Mouse (Mus musculus) ovary, postnatal 10 days (tissue): ENCODE data around the gene Sox6.
A peak's percentile ranks its signal among the peaks of the same experiment; 100 is the strongest.

Experiments
- DNase-seq: peaks from one replicate; pipeline ENCODE4 v3.0.0; 2022; ENCODE audit warnings: low spot score

Gene Sox6

GRCm38 (mm10) chr7:115477763-115478162 lies 560.8 kb downstream of the Sox6 start:
- DNase-seq = no peak

GRCm38 (mm10) chr7:115476881-115477665 lies 561.5 kb downstream of the Sox6 start:
- DNase-seq = no peak

GRCm38 (mm10) chr7:115475176-115475575 lies 563.4 kb downstream of the Sox6 start:
- DNase-seq = no peak

- DNase-seq = no peak
Measured at GRCm38 (mm10) chr7:115474115-115474514, 564.5 kb downstream of the Sox6 start.

- DNase-seq = no peak
Measured at GRCm38 (mm10) chr7:115472850-115473249, 565.7 kb downstream of the Sox6 start.

GRCm38 (mm10) chr7:115471521-115471920 lies 567.1 kb downstream of the Sox6 start:
- no peak for DNase-seq

GRCm38 (mm10) chr7:115466811-115467210 lies 571.8 kb downstream of the Sox6 start:
- DNase-seq = no peak

GRCm38 (mm10) chr7:115463367-115463766 lies 575.2 kb downstream of the Sox6 start:
- DNase-seq = no peak

- no peak for DNase-seq
Measured at GRCm38 (mm10) chr7:115462276-115462675, 576.3 kb downstream of the Sox6 start.

- no peak for DNase-seq
Measured at GRCm38 (mm10) chr7:115454988-115455387, 583.6 kb downstream of the Sox6 start.

GRCm38 (mm10) chr7:115453713-115454073 lies 584.9 kb downstream of the Sox6 start:
- DNase-seq = no peak

- peak; percentile 27 for DNase-seq
Measured at GRCm38 (mm10) chr7:115453042-115453712, 585.4 kb downstream of the Sox6 start.

GRCm38 (mm10) chr7:115450431-115451195 lies 588.0 kb downstream of the Sox6 start:
- DNase-seq = no peak

- DNase-seq = no peak
Measured at GRCm38 (mm10) chr7:115448403-115449025, 590.1 kb downstream of the Sox6 start.

GRCm38 (mm10) chr7:115447091-115447490 lies 591.5 kb downstream of the Sox6 start:
- DNase-seq = no peak

- no peak for DNase-seq
Measured at GRCm38 (mm10) chr7:115446481-115447016, 592.0 kb downstream of the Sox6 start.

GRCm38 (mm10) chr7:115426161-115426982 lies 612.2 kb downstream of the Sox6 start:
- DNase-seq = no peak

- DNase-seq = no peak
Measured at GRCm38 (mm10) chr7:115422828-115423227, 615.8 kb downstream of the Sox6 start.

- DNase-seq = no peak
Measured at GRCm38 (mm10) chr7:115420960-115421359, 617.6 kb downstream of the Sox6 start.
